Mouse (Mus musculus) MEL (cell line): Measurements from ENCODE around the gene Col4a2. TPM values are rescaled to one million over a fixed set of nuclear protein-coding genes. Genes with fewer than 3 reads are reported as not detected.

Experiments used
- DNase-seq: peaks from one replicate; pipeline ENCODE4 v3.0.0; 2011; ENCODE audit warnings: low read depth, low spot score
- H3K27ac ChIP-seq: 2 replicates; pipeline ENCODE4 v1.5.1; 2012; ENCODE audit warnings: low read depth, mild to moderate bottlenecking, control low read depth, low read length, moderate library complexity; ENCODE audit not compliant: control insufficient read depth
- H3K27me3 ChIP-seq, 2 experiments: fragments of 150-350 bp in 1 of 2; sonication (generic) in 1 of 2; 2 replicates each; pipeline ENCODE4 v1.6.1; 2012; ENCODE audit warnings: low read length in 2 of 2, mild to moderate bottlenecking in 2 of 2, improper control_type of control experiment in 1 of 2, moderate library complexity in 1 of 2; ENCODE audit not compliant: insufficient read depth in 2 of 2, control insufficient read depth in 1 of 2
- H3K36me3 ChIP-seq, 2 experiments: 2 replicates each; pipeline ENCODE4 v1.6.1; 2012 to 2014; ENCODE audit warnings: low read length in 2 of 2, improper control_type of control experiment in 1 of 2, inconsistent platforms in 1 of 2, mild to moderate bottlenecking in 1 of 2; ENCODE audit not compliant: insufficient read depth in 2 of 2, control insufficient read depth in 1 of 2
- H3K4me1 ChIP-seq, 2 experiments: fragments of 150-350 bp in 1 of 2; sonication (generic) in 1 of 2; 2 replicates each; pipeline ENCODE4 v1.6.1; 2012; ENCODE audit warnings: low read length in 2 of 2, improper control_type of control experiment in 1 of 2, mild to moderate bottlenecking in 1 of 2; ENCODE audit not compliant: insufficient read depth in 2 of 2, control insufficient read depth in 1 of 2
- H3K4me3 ChIP-seq, 2 experiments: fragments of 150-350 bp in 1 of 2; sonication (generic) in 1 of 2; 2 replicates each; pipeline ENCODE4 v1.5.1; 2012; ENCODE audit warnings: low read depth in 2 of 2, low read length in 2 of 2, mild to moderate bottlenecking in 2 of 2, moderate library complexity in 2 of 2, control low read depth in 1 of 2, improper control_type of control experiment in 1 of 2; ENCODE audit not compliant: control insufficient read depth in 1 of 2, insufficient read depth in 1 of 2
- H3K79me2 ChIP-seq: 2 replicates; pipeline ENCODE4 v1.6.1; 2012; ENCODE audit warnings: mild to moderate bottlenecking, low read length, moderate library complexity; ENCODE audit not compliant: control insufficient read depth, poor library complexity, insufficient read depth
- H3K9ac ChIP-seq: 2 replicates; pipeline ENCODE4 v1.6.1; 2012; ENCODE audit warnings: low read depth, mild to moderate bottlenecking, control low read depth, low read length, moderate library complexity; ENCODE audit not compliant: control insufficient read depth, poor library complexity, severe bottlenecking
- H3K9me3 ChIP-seq: fragments of 150-350 bp; sonication (generic); replicated peaks from 2 replicates; pipeline ENCODE4 v1.6.1; 2012; ENCODE audit warnings: mild to moderate bottlenecking, low read length, improper control_type of control experiment, moderate library complexity; ENCODE audit not compliant: insufficient read depth
- BHLHE40 ChIP-seq: IDR thresholded peaks from 2 replicates; pipeline ENCODE4 v1.6.1; 2012; ENCODE audit warnings: low read depth, mild to moderate bottlenecking, inconsistent platforms, low read length, improper control_type of control experiment, borderline replicate concordance
- ELF1 ChIP-seq: IDR thresholded peaks from 2 replicates; pipeline ENCODE4 v1.6.1; 2014; ENCODE audit warnings: low read depth, mild to moderate bottlenecking, inconsistent platforms, low read length, improper control_type of control experiment, moderate library complexity
- EP300 ChIP-seq, 2 experiments: IDR thresholded peaks; 2 replicates each; pipeline ENCODE4 v1.6.1; 2011; ENCODE audit warnings: improper control_type of control experiment in 2 of 2, low read length in 2 of 2, low read depth in 1 of 2, mild to moderate bottlenecking in 1 of 2
- GABPA ChIP-seq: IDR thresholded peaks from 2 replicates; pipeline ENCODE4 v1.6.1; 2012; ENCODE audit warnings: low read depth, mild to moderate bottlenecking, inconsistent platforms, low read length, improper control_type of control experiment, moderate library complexity
- JUND ChIP-seq: IDR thresholded peaks from 2 replicates; pipeline ENCODE4 v1.6.1; 2011; ENCODE audit warnings: low read depth, mild to moderate bottlenecking, improper control_type of control experiment, low read length
- MAFK ChIP-seq: IDR thresholded peaks from 2 replicates; pipeline ENCODE4 v1.6.1; 2011; ENCODE audit warnings: low read depth, mild to moderate bottlenecking, low read length, improper control_type of control experiment, borderline replicate concordance
- MEF2A ChIP-seq: IDR thresholded peaks from 2 replicates; pipeline ENCODE4 v1.6.1; 2014; ENCODE audit warnings: low read depth, mild to moderate bottlenecking, inconsistent platforms, low read length, improper control_type of control experiment; ENCODE audit not compliant: poor library complexity, insufficient replicate concordance, severe bottlenecking; ENCODE audit errors: extremely low read depth
- MYB ChIP-seq: IDR thresholded peaks from 2 replicates; pipeline ENCODE4 v1.6.1; 2011; ENCODE audit warnings: mild to moderate bottlenecking, low read depth, low read length, improper control_type of control experiment
- NELFE ChIP-seq: IDR thresholded peaks from 2 replicates; pipeline ENCODE4 v1.6.1; 2011; ENCODE audit warnings: low read depth, low read length, improper control_type of control experiment
- NRF1 ChIP-seq: IDR thresholded peaks from 2 replicates; pipeline ENCODE4 v1.6.1; 2014; ENCODE audit warnings: low read depth, mild to moderate bottlenecking, inconsistent platforms, low read length, improper control_type of control experiment, moderate library complexity; ENCODE audit not compliant: poor library complexity, insufficient read depth, severe bottlenecking
- POLR2AphosphoS5 ChIP-seq: IDR thresholded peaks from 2 replicates; pipeline ENCODE4 v1.6.1; 2012; ENCODE audit warnings: low read depth, borderline replicate concordance, mild to moderate bottlenecking, inconsistent platforms, low read length, moderate library complexity, mixed read lengths
- RAD21 ChIP-seq: IDR thresholded peaks from 2 replicates; pipeline ENCODE4 v1.6.1; 2011; ENCODE audit warnings: mild to moderate bottlenecking, low read depth, low read length, improper control_type of control experiment
- RCOR1 ChIP-seq: IDR thresholded peaks from 2 replicates; pipeline ENCODE4 v1.6.1; 2012; ENCODE audit warnings: low read depth, mild to moderate bottlenecking, inconsistent platforms, low read length, improper control_type of control experiment
- SIN3A ChIP-seq: IDR thresholded peaks from 2 replicates; pipeline ENCODE4 v1.6.1; 2012; ENCODE audit warnings: low read length, improper control_type of control experiment, inconsistent platforms
- SMC3 ChIP-seq: IDR thresholded peaks from 2 replicates; pipeline ENCODE4 v1.6.1; 2011; ENCODE audit warnings: low read depth, low read length, improper control_type of control experiment
- TAL1 ChIP-seq: IDR thresholded peaks from 2 replicates; pipeline ENCODE4 v1.6.1; 2012; ENCODE audit warnings: mild to moderate bottlenecking, inconsistent platforms, low read length, moderate library complexity, mixed read lengths
- TBP ChIP-seq: IDR thresholded peaks from 2 replicates; pipeline ENCODE4 v1.8.0; 2011; ENCODE audit warnings: low read depth, low read length, improper control_type of control experiment
- TCF12 ChIP-seq: IDR thresholded peaks from 2 replicates; pipeline ENCODE4 v1.6.1; 2014; ENCODE audit warnings: low read depth, mild to moderate bottlenecking, inconsistent platforms, low read length, improper control_type of control experiment, moderate library complexity
- USF1 ChIP-seq: IDR thresholded peaks from 2 replicates; pipeline ENCODE4 v1.6.1; 2014; ENCODE audit warnings: low read depth, mild to moderate bottlenecking, inconsistent platforms, low read length, improper control_type of control experiment, moderate library complexity
- ZC3H11A ChIP-seq: IDR thresholded peaks from 2 replicates; pipeline ENCODE4 v1.6.1; 2012; ENCODE audit warnings: low read depth, mild to moderate bottlenecking, inconsistent platforms, low read length, improper control_type of control experiment
- ZMIZ1 ChIP-seq: IDR thresholded peaks from 2 replicates; pipeline ENCODE4 v1.6.1; 2012; ENCODE audit warnings: low read depth, mild to moderate bottlenecking, inconsistent platforms, low read length, improper control_type of control experiment, moderate library complexity
- ZNF384 ChIP-seq: IDR thresholded peaks from 2 replicates; pipeline ENCODE4 v1.6.1; 2012; ENCODE audit warnings: low read depth, mild to moderate bottlenecking, inconsistent platforms, low read length, improper control_type of control experiment
- polyA plus RNA-seq, 2 experiments: library from polyadenylated mRNA; stranded (reverse) in 1 of 2; unstranded in 1 of 2; fragments of >175 nt in 1 of 2; fragments of >200 nt in 1 of 2; gene quantifications; 2 replicates each; pipeline versions ENCODE4 v1.2.1 to v1.2.4; 2012; ENCODE audit warnings: low replicate concordance in 2 of 2, low read depth in 1 of 2; ENCODE audit not compliant: insufficient read length in 2 of 2, insufficient read depth in 1 of 2, missing spikeins in 1 of 2
- total RNA-seq: library from RNA; depleted of rRNA; stranded (reverse); fragments of 300-350 nt; gene quantifications from 2 replicates; pipeline ENCODE4 v1.2.3, GENCODE M21; 2012

The Col4a2 gene
- total and polyA plus RNA-seq, 3 experiments, result 0.04 to 0.81 TPM; not detected in 1

DNA sequence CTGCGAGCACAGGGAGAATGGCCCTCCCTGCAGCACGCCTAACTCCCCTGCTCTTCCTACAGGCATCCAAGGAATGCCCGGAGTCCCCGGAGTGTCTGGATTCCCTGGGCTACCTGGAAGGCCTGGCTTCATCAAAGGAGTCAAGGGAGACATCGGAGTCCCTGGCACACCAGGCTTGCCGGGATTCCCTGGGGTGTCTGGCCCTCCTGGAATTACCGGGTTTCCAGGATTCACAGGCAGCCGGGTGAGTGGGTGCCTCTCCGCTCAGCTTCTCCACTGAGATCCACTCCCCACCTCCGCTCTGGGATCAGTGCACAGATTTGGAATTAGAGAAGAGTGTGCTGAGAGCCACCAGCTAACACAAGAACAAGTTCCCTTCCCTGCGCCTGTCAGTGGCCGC, 125.3 kb downstream of the Col4a2 start:
- Histone ChIP-seq H3K9me3 (no peaks in the 10 kb centered on the region), H3K36me3 (no peaks in the 10 kb centered on the region), H3K9ac (no peak overlapping the region), H3K79me2 (no peaks in the 10 kb centered on the region), H3K4me1 (no peaks in the 10 kb centered on the region), H3K27ac (no peak overlapping the region), H3K27me3 (peaks cover 0 to 6% of the 10 kb centered on the region in 2 experiments; a peak in 1 of 4 replicates)
- no peak for DNase-seq
- TF ChIP-seq JUND, result no peak
- no peak for TF ChIP-seq RCOR1
- no peak for TF ChIP-seq RAD21
- no peak for TF ChIP-seq NELFE
- TF ChIP-seq TAL1, result no peak
- no peak for TF ChIP-seq TCF12
- TF ChIP-seq SIN3A, result no peak
- TF ChIP-seq ZNF384, result no peak
- TF ChIP-seq, all 39 proteins: peak for 0
- no peak overlapping the region for H3K4me3 ChIP-seq

DNA sequence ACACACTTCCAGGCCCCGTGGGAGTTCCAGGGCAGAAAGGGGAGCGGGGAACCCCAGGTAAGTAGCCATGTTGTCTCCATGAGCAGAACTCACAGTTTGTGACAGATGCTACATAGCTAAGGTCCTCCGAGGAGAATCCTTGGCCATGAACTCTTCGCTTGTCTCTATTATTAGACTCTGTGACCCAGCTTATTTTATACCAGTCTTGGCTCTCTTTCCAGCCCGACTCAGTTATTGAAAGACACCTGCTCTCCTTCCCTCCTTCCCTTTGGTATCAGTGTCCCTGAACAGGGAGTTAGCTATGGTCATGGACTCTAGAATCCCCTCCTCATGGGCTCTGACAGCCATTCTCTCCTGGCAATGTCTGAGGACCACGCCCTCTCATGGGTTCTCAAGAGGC, 128.7 kb downstream of the Col4a2 start:
- H3K27ac ChIP-seq, result no peak overlapping the region
- no peak overlapping the region for H3K4me3 ChIP-seq
- no peaks in the 10 kb centered on the region for H3K9me3 ChIP-seq
- H3K9ac ChIP-seq, result no peak overlapping the region
- no peak for DNase-seq
- no peaks in the 10 kb centered on the region for H3K79me2 ChIP-seq
- no peaks in the 10 kb centered on the region for H3K36me3 ChIP-seq
- peaks cover 0 to 4% of the 10 kb centered on the region in 2 experiments; a peak in 1 of 4 replicates for H3K4me1 ChIP-seq
- TF ChIP-seq EP300 (IDR thresholded peaks at IDR 0.05; ENCODE audit: low read depth in 1 of 2, low read length in 2 of 2), result no peak
- no peak for TF ChIP-seq NRF1
- no peak for TF ChIP-seq SMC3
- peaks cover 0 to 6% of the 10 kb centered on the region in 2 experiments; a peak in 1 of 4 replicates for H3K27me3 ChIP-seq

DNA sequence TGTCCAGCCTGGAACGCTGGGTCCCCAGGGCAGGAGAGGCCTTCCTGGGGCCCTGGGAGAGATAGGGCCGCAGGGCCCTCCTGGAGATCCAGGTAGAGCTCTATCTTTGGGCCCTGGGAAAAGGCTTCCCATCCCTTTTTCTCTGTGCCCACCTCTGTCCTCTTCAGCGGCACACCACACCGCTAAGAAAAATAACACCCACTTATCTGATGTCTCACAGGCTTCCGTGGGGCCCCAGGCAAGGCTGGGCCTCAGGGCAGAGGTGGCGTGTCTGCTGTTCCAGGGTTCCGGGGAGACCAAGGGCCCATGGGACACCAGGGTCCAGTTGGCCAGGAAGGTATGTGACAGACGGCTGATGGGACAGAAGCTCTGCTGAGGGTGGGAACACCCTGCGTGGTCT, 131.0 kb downstream of the Col4a2 start:
- no peaks in the 10 kb centered on the region for H3K36me3 ChIP-seq
- H3K27ac ChIP-seq, result no peak overlapping the region
- no peaks in the 10 kb centered on the region for H3K9me3 ChIP-seq
- TF ChIP-seq ZNF384 (no peak), TAL1 (peak; percentile 48), RCOR1 (no peak), TBP (no peak), POLR2AphosphoS5 (no peak), NELFE (no peak), ZC3H11A (no peak), BHLHE40 (no peak), EP300 (IDR thresholded peaks at IDR 0.05; ENCODE audit: low read depth in 1 of 2, low read length in 2 of 2) (peak in 1 of 2 experiments; percentile 31; a peak in 1 of 4 replicates), MAFK (no peak), ZMIZ1 (no peak), ELF1 (no peak), MEF2A (no peak), USF1 (no peak), RAD21 (no peak), GABPA (no peak), MYB (no peak)
- 0 out of 4 replicates have a peak overlapping the region, but pooled peaks of 1 of the 2 experiments have one; percentile 4 for H3K4me3 ChIP-seq
- H3K9ac ChIP-seq, result peak overlapping the region; percentile 1; the same call in 1 of the 2 replicates
- H3K79me2 ChIP-seq, result no peaks in the 10 kb centered on the region
- H3K27me3 ChIP-seq, result no peaks in the 10 kb centered on the region; a peak in 1 of 4 replicates
- DNase-seq, result peak; percentile 17
- H3K4me1 ChIP-seq, result peaks cover 0 to 4% of the 10 kb centered on the region in 2 experiments; a peak in 1 of 4 replicates
